In genomic region chr4:40433379-40433778, GRCm38 (mm10) we compare ENCODE assay signal across 22 mouse cellular contexts. TPM values are rescaled to one million over a fixed set of nuclear protein-coding genes. Genes with fewer than 3 reads are reported as not detected.
DNase-seq lines count a peak whose midpoint lies in the region; ATAC-seq lines count a peak whose summit lies in the region.
"Had no signal": no experiment of that assay in that cellular context is flagged by ENCODE, and none has a peak within 500 bp of the region (broad histone marks: within the 10 kb centered on the region; RNA-seq: fewer than 3 reads in every experiment).

No protein-coding gene starts in this region.

- ATAC-seq in granulocyte monocyte progenitor cell, adult 5-6 weeks (replicated peaks; ENCODE audit: poor library complexity, severe bottlenecking) = peak; percentile 94
- ATAC-seq: activated CD4-positive, CD25-positive, alpha-beta regulatory T cell, adult 4 months; forebrain, embryonic 15.5 days; hindbrain, embryonic 16.5 days had no signal

- DNase-seq in embryo, embryonic 11 days = peak; percentile 1
- no peak for DNase-seq in embryo, embryonic 9.5 days (ENCODE audit: extremely low spot score)
- peak; percentile 10 for DNase-seq in A20 (ENCODE audit: low read depth, low spot score)
- DNase-seq in kidney, postnatal 14 days = peak; percentile 15
- DNase-seq in thymus, postnatal 0 days (ENCODE audit: low spot score) = no peak
- no peak for DNase-seq in layer of hippocampus, adult 9-11 months
- no peak for DNase-seq in layer of hippocampus, adult 18-20 months (ENCODE audit: low spot score in 2 of 2)
- DNase-seq: adrenal gland, adult 8-10 months; cerebellum, adult 8-10 months; cerebellum, postnatal 25 days; heart, postnatal 10 days; lung, embryonic 14.5 days; lung, postnatal 14 days; thymus, adult 2 months; thymus, postnatal 4 days had no signal

RNA-seq across cellular contexts. Expression of gene Tmem215, which starts 38.6 kb away (rescaled TPM):
- total RNA-seq in granulocyte monocyte progenitor cell, adult 5-6 weeks (2014; fragmentation: Nextera tagmentation) = 1.8 and 2.7 TPM in 2 replicates
- total RNA-seq in granulocyte monocyte progenitor cell, adult 5-6 weeks (2017) = 0.41 and 0.78 TPM in 2 replicates
- polyA plus RNA-seq in thymus, postnatal 0 days (2015; fragmentation: Nextera tagmentation; extraction: Ambion mirVana) = 0.04 TPM in 1 of 2 replicates, not detected in the other
- total RNA-seq in layer of hippocampus, adult 18-20 months (2021) = 1 to 10 TPM; 7.6 to 8.4 TPM
- total RNA-seq: adrenal gland, adult 8-10 months; gastrocnemius, adult 8-10 months; monocyte, adult 5-6 weeks had no signal
- polyA plus RNA-seq: activated CD4-positive, CD25-positive, alpha-beta regulatory T cell, adult 4 months; liver, adult 2 months had no signal

Comparison
In these comparisons a context has a peak if more than half of its experiments do, and no peak if none do; other contexts are left out.
1. DNase-seq: peak in embryo, embryonic 11 days (single experiment), A20 (single experiment) and kidney, postnatal 14 days (single experiment); none in embryo, embryonic 9.5 days (single experiment), thymus, postnatal 0 days (single experiment), layer of hippocampus, adult 9-11 months (single experiment) and layer of hippocampus, adult 18-20 months (0 of 2).